Mouse (Mus musculus): ENCODE measurements around the gene Khk. TPM values are rescaled to one million over a fixed set of nuclear protein-coding genes. Genes with fewer than 3 reads are reported as not detected.

Khk gene
- polyA plus RNA-seq, 1 experiment: 40.4 TPM

DNA sequence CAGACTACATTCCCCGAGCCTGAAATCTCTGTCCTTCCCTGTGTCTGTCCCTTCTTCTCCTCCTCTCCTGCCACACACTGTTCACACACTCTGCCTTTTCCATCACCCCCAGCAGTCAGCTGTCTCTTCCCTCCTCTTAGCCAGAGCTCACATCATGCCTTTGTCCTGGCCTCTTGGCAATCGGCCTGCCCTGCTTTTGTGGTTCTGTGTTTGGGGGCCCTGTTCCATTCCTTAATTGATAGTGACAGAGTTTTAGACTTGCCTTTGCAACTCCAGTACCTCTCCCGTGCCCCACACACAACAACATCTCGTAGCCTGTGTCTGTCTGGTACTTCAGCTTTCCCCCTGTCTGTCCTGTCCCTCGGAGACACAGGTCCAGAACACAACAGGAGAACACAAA, 9.1 kb upstream of the Khk start:
- Histone ChIP-seq H3K27me3 (replicated peaks) (no peaks in the 10 kb centered on the region), H3K36me3 (replicated peaks; ENCODE audit: low read length) (peaks cover 21% of the 10 kb centered on the region), H3K4me3 (replicated peaks) (peak overlapping the region; percentile 98), H3K4me1 (peaks cover 85% of the 10 kb centered on the region), H3K9me3 (no peaks in the 10 kb centered on the region)
- no peak for TF ChIP-seq FLI1 (IDR thresholded peaks at IDR 0.05; ENCODE audit: low read length)
- TF ChIP-seq GATA1 (IDR thresholded peaks at IDR 0.05; ENCODE audit: borderline replicate concordance, low read length): no peak

GRCm38 (mm10) chr5:30913060-30913841, 8.0 kb upstream of the Khk start, which contains the start of gene Emilin1:
Gene Emilin1, plus strand, starts transcription at chr5:30913402.
- H3K27me3 ChIP-seq (replicated peaks): no peaks in the 10 kb centered on the region
- H3K4me3 ChIP-seq (replicated peaks): peak within 1 kb of the TSS; percentile 98
- TF ChIP-seq FLI1 (IDR thresholded peaks at IDR 0.05; ENCODE audit: low read length) (no peak), GATA1 (IDR thresholded peaks at IDR 0.05; ENCODE audit: borderline replicate concordance, low read length) (no peak)
- H3K4me1 ChIP-seq: peaks cover 90% of the 10 kb centered on the region
- H3K36me3 ChIP-seq (replicated peaks; ENCODE audit: low read length): peaks cover 32% of the 10 kb centered on the region
- no peaks in the 10 kb centered on the region for H3K9me3 ChIP-seq

- H3K27me3 ChIP-seq (replicated peaks): no peaks in the 10 kb centered on the region
- TF ChIP-seq FLI1 (IDR thresholded peaks at IDR 0.05; ENCODE audit: low read length) (no peak), GATA1 (IDR thresholded peaks at IDR 0.05; ENCODE audit: borderline replicate concordance, low read length) (no peak)
- H3K9me3 ChIP-seq: no peaks in the 10 kb centered on the region
- H3K4me1 ChIP-seq: peaks cover 90% of the 10 kb centered on the region
- peak overlapping the region; percentile 98 for H3K4me3 ChIP-seq (replicated peaks)
- H3K36me3 ChIP-seq (replicated peaks; ENCODE audit: low read length): peaks cover 41% of the 10 kb centered on the region
Observed at GRCm38 (mm10) chr5:30914101-30914635, 7.1 kb upstream of the Khk start.

DNA sequence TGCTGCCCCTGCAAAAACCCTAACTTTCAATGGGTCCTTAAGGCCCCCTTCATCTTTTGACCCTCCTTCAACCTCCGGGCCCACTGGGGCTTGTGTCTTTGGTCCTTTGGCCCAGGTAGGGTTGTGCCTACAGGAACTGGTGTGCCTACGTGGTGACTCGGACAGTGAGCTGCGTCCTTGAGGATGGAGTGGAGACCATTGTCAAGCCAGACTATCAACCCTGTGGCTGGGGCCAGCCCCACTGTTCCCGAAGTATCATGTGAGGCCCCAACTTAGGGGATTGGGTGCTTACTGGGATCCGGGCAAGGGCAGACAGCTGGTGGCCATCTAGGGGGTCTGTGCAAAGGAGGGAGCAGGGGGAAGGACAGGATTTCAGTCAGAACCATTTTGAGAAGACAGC, 6.4 kb upstream of the Khk start:
- H3K4me3 ChIP-seq (replicated peaks): peak overlapping the region; percentile 98
- H3K4me1 ChIP-seq: peaks cover 90% of the 10 kb centered on the region
- TF ChIP-seq GATA1 (IDR thresholded peaks at IDR 0.05; ENCODE audit: borderline replicate concordance, low read length): no peak
- TF ChIP-seq FLI1 (IDR thresholded peaks at IDR 0.05; ENCODE audit: low read length): no peak
- H3K27me3 ChIP-seq (replicated peaks): no peaks in the 10 kb centered on the region
- H3K9me3 ChIP-seq: no peaks in the 10 kb centered on the region
- H3K36me3 ChIP-seq (replicated peaks; ENCODE audit: low read length): peaks cover 48% of the 10 kb centered on the region

GRCm38 (mm10) chr5:30915456-30915855, 5.8 kb upstream of the Khk start:
- Histone ChIP-seq H3K36me3 (replicated peaks; ENCODE audit: low read length) (peaks cover 54% of the 10 kb centered on the region), H3K4me3 (replicated peaks) (peak overlapping the region; percentile 98), H3K9me3 (no peaks in the 10 kb centered on the region), H3K27me3 (replicated peaks) (no peaks in the 10 kb centered on the region), H3K4me1 (peaks cover 90% of the 10 kb centered on the region)
- TF ChIP-seq FLI1 (IDR thresholded peaks at IDR 0.05; ENCODE audit: low read length): no peak
- TF ChIP-seq GATA1 (IDR thresholded peaks at IDR 0.05; ENCODE audit: borderline replicate concordance, low read length): no peak

DNA sequence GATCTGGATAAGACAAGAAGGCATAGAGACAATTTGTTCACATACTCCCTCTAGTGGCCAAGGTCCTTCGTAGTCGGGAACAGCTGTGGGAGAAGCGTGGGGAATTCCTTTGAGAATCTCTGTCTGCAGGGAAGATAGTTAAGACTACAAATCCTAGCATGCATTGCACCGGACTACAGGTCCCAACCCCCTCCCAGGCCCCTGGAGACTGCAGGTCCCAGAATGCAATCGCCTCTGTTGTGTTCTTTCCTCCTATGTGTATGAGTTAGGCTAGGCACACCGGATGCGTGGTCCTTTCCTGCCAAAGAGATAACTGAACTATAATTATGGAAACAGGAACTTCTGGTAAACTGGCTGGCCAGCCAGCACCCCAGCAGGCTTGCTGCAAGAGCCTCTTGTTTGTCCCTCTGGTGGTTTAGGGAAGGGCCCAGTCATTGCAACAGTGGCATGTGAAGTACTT, 5.2 kb upstream of the Khk start:
- H3K9me3 ChIP-seq: no peaks in the 10 kb centered on the region
- H3K36me3 ChIP-seq (replicated peaks; ENCODE audit: low read length): peaks cover 60% of the 10 kb centered on the region
- H3K27me3 ChIP-seq (replicated peaks): no peaks in the 10 kb centered on the region
- peaks cover 90% of the 10 kb centered on the region for H3K4me1 ChIP-seq
- peak overlapping the region; percentile 98 for H3K4me3 ChIP-seq (replicated peaks)
- TF ChIP-seq GATA1 (IDR thresholded peaks at IDR 0.05; ENCODE audit: borderline replicate concordance, low read length) (peak; percentile 96), FLI1 (IDR thresholded peaks at IDR 0.05; ENCODE audit: low read length) (peak; percentile 82; the same call in 1 of the 2 replicates)

- H3K36me3 ChIP-seq (replicated peaks; ENCODE audit: low read length): peaks cover 62% of the 10 kb centered on the region
- TF ChIP-seq GATA1 (IDR thresholded peaks at IDR 0.05; ENCODE audit: borderline replicate concordance, low read length) (no peak), FLI1 (IDR thresholded peaks at IDR 0.05; ENCODE audit: low read length) (no peak)
- no peaks in the 10 kb centered on the region for H3K9me3 ChIP-seq
- peak overlapping the region; percentile 98 for H3K4me3 ChIP-seq (replicated peaks)
- no peaks in the 10 kb centered on the region for H3K27me3 ChIP-seq (replicated peaks)
- H3K4me1 ChIP-seq: peaks cover 89% of the 10 kb centered on the region
Observed at GRCm38 (mm10) chr5:30916841-30917240, 4.4 kb upstream of the Khk start.

GRCm38 (mm10) chr5:30917348-30917747, 3.9 kb upstream of the Khk start:
- H3K27me3 ChIP-seq (replicated peaks): no peaks in the 10 kb centered on the region

DNA sequence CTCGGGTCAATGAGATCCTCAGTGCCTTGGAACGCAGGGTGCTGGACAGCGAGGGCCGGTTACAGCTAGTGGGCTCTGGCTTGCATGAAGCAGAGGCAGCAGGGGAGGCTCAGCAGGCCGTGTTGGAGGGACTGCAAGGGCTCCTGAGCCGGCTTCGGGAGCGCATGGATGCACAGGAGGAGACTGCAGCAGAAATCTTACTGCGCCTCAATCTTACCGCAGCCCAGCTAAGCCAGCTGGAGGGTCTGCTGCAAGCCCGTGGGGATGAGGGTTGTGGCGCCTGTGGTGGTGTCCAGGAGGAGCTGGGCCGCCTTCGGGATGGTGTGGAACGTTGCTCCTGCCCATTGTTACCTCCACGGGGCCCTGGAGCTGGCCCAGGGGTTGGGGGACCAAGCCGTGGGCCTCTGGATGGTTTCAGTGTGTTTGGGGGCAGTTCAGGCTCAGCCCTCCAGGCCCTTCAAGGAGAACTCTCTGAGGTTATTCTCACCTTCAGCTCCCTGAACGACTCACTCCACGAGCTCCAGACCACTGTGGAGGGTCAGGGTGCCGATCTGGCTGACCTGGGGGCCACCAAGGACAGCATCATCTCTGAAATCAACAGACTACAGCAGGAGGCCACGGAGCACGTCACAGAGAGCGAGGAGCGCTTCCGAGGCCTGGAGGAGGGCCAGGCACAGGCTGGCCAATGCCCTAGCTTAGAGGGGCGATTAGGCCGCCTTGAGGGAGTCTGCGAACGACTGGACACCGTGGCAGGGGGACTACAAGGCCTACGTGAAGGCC, 3.1 kb upstream of the Khk start:
- H3K9me3 ChIP-seq: no peaks in the 10 kb centered on the region
- H3K27me3 ChIP-seq (replicated peaks): no peaks in the 10 kb centered on the region
- peaks cover 89% of the 10 kb centered on the region for H3K4me1 ChIP-seq
- peaks cover 65% of the 10 kb centered on the region for H3K36me3 ChIP-seq (replicated peaks; ENCODE audit: low read length)
- TF ChIP-seq GATA1 (IDR thresholded peaks at IDR 0.05; ENCODE audit: borderline replicate concordance, low read length) (no peak), FLI1 (IDR thresholded peaks at IDR 0.05; ENCODE audit: low read length) (no peak)
- H3K4me3 ChIP-seq (replicated peaks): peak overlapping the region; percentile 98

More at GRCm38 (mm10) chr5:30917348-30917747, 3.9 kb upstream of the Khk start:
- Histone ChIP-seq H3K4me3 (replicated peaks) (peak overlapping the region; percentile 98), H3K9me3 (no peaks in the 10 kb centered on the region), H3K36me3 (replicated peaks; ENCODE audit: low read length) (peaks cover 62% of the 10 kb centered on the region), H3K4me1 (peaks cover 89% of the 10 kb centered on the region)
- no peak for TF ChIP-seq FLI1 (IDR thresholded peaks at IDR 0.05; ENCODE audit: low read length)
- TF ChIP-seq GATA1 (IDR thresholded peaks at IDR 0.05; ENCODE audit: borderline replicate concordance, low read length): no peak

Measured in megakaryocyte, embryonic 14.5 days (primary cell).